Mouse (Mus musculus): ENCODE results near the gene 4931429L15Rik. TPM values are rescaled to one million over a fixed set of nuclear protein-coding genes. Genes with fewer than 3 reads are reported as not detected.
A peak's percentile ranks its signal among the peaks of the same experiment; 100 is the strongest.

The 4931429L15Rik gene
- polyA plus RNA-seq, 1 experiment from 2014 or later: not detected

DNA sequence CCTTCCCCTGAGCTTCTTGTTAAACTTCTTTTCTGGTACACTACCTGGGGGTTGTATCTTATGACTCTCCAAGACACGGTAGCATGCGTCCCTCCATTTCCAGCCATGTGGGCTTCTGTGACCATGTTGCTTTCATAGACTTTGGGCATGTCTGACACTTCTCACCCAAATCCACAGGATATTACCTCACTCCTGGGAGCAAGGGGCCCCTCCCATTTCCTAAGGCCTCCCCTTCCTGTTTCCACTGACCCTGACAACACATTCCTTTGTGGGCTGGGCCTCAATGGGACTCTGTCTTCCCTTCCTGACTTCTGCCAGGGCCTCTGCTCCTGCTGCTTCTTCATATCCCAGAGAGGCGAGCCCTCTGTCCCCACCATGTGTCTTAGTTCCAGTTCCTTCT is 62.2 kb downstream of the 4931429L15Rik start:
- no peak overlapping the region for H3K4me2 ChIP-seq
- no peak overlapping the region for H3K9ac ChIP-seq
- no peaks in the 10 kb centered on the region for H3K36me3 ChIP-seq
- H3K27ac ChIP-seq (ENCODE audit: poor library complexity, severe bottlenecking): peak overlapping the region; percentile 58; the same call in 1 of the 2 replicates
- no peak overlapping the region for H3K4me3 ChIP-seq
- peak; percentile 80 for ATAC-seq (ENCODE audit: insufficient number of reproducible peaks, low FRiP score)
- WGBS: 68% methylated on average over 3 of the region's 3 CpGs
- H3K27me3 ChIP-seq (replicated peaks): no peaks in the 10 kb centered on the region
- no peaks in the 10 kb centered on the region for H3K9me3 ChIP-seq (replicated peaks)
- 0 out of 2 replicates have a peak, but pooled peaks cover 4% of the 10 kb centered on the region for H3K4me1 ChIP-seq (replicated peaks)

DNA sequence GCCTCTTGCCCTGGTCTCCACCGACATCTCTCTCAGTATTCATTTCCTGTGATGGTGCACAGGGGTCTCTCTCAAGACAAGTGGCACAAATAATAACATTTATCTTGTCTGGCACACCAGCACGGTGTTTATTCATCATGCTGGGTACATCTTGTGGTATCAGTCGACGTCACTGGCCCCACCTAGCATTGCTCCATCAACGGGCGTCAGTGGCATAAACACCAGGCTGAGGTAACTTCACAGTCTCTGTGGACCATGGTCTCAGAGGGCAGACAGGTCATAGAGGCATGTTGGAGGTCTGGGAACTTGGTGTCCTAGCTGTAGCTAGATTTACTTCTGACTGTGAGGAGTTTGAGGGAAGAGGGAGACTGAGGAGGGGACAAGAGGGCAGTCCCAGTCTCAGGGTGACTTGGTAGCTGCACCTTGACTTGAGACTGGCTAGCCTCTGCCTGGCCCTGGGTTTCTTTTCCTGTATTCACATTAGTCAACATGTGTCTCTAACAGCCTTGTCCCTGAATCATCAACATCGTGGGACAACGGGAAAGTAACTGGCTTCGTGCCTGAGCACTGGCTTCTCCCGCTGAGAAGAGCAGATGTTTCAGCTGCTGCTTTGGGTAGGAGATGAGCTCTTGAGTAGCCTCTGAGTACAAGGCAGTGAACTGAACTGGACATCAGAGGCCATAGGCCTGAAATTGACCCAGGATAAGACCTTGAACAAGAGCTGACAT is 63.0 kb downstream of the 4931429L15Rik start:
- no peak for ATAC-seq (ENCODE audit: insufficient number of reproducible peaks, low FRiP score)
- no peak overlapping the region for H3K27ac ChIP-seq (ENCODE audit: poor library complexity, severe bottlenecking)

DNA sequence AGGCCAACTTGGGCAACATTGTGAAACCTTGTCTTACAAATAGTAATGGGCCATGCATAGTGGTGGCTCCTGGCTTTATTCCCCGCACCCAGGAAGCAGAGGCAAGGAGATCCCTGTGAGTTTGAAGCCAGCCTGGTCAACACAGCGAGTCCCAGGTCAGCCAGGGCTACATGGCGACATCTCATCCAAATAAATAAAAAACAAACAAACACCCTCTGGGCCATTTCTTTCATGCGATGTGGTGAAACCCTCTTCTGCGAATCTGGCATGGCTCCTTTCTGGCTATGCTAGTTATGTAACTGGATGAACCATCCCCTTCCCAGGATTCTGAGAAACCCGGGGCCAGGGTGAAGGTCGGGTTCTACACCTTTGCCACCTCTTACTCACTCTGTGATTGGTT is 63.6 kb downstream of the 4931429L15Rik start:
- Histone ChIP-seq H3K4me2 (no peak overlapping the region), H3K27ac (ENCODE audit: poor library complexity, severe bottlenecking) (no peak overlapping the region), H3K4me3 (no peak overlapping the region), H3K27me3 (replicated peaks) (no peaks in the 10 kb centered on the region), H3K36me3 (no peaks in the 10 kb centered on the region), H3K9ac (no peak overlapping the region), H3K4me1 (replicated peaks) (0 out of 2 replicates have a peak, but pooled peaks cover 4% of the 10 kb centered on the region), H3K9me3 (replicated peaks) (no peaks in the 10 kb centered on the region)
- WGBS: 81% methylated on average over 7 of the region's 7 CpGs
- ATAC-seq (ENCODE audit: insufficient number of reproducible peaks, low FRiP score): no peak

More for the DNA sequence above, 63.0 kb downstream of the 4931429L15Rik start:
- 0 out of 2 replicates have a peak, but pooled peaks cover 4% of the 10 kb centered on the region for H3K4me1 ChIP-seq (replicated peaks)
- no peak overlapping the region for H3K4me3 ChIP-seq
- H3K27me3 ChIP-seq (replicated peaks): no peaks in the 10 kb centered on the region
- 83% methylated on average over 10 of the region's 10 CpGs for WGBS
- no peaks in the 10 kb centered on the region for H3K36me3 ChIP-seq
- H3K9me3 ChIP-seq (replicated peaks): no peaks in the 10 kb centered on the region
- no peak overlapping the region for H3K4me2 ChIP-seq
- no peak overlapping the region for H3K9ac ChIP-seq

Other genes with a start within 250 kb of the 4931429L15Rik start
- 8.2 and 24.9 TPM in 2 replicates for gene Apoa1, start 91.4 kb downstream of the 4931429L15Rik start, polyA plus RNA-seq (2016; fragmentation: Nextera tagmentation; extraction: Ambion mirVana)
- gene Apoc3, start 84.3 kb downstream of the 4931429L15Rik start, polyA plus RNA-seq (2016; fragmentation: Nextera tagmentation; extraction: Ambion mirVana): not detected in 2 replicates
- 0.74 and 1.3 TPM in 2 replicates for gene Apoa4, start 79.3 kb downstream of the 4931429L15Rik start, polyA plus RNA-seq (2016; fragmentation: Nextera tagmentation; extraction: Ambion mirVana)
- not detected in 2 replicates for gene Apoa5, start 51.4 kb downstream of the 4931429L15Rik start, polyA plus RNA-seq (2016; fragmentation: Nextera tagmentation; extraction: Ambion mirVana)
- 34.1 and 36.8 TPM in 2 replicates for gene Zpr1, start 46.9 kb downstream of the 4931429L15Rik start, polyA plus RNA-seq (2016; fragmentation: Nextera tagmentation; extraction: Ambion mirVana)
- 16.2 and 18.4 TPM in 2 replicates for gene Bud13, start 37.0 kb downstream of the 4931429L15Rik start, polyA plus RNA-seq (2016; fragmentation: Nextera tagmentation; extraction: Ambion mirVana)